Mouse (Mus musculus) retina, postnatal 7 days (tissue): Measurements from ENCODE around the gene Ube2h.
"Not testable (repeated sequence)": the region's sequence is repeated elsewhere in the genome, so short reads cannot be mapped to it uniquely, and the experiment has no call there.

Experiments used
- DNase-seq: peaks from one replicate; pipeline ENCODE4 v3.0.0-alpha.2; 2012; ENCODE audit warnings: low read depth, low spot score

The Ube2h gene

DNA sequence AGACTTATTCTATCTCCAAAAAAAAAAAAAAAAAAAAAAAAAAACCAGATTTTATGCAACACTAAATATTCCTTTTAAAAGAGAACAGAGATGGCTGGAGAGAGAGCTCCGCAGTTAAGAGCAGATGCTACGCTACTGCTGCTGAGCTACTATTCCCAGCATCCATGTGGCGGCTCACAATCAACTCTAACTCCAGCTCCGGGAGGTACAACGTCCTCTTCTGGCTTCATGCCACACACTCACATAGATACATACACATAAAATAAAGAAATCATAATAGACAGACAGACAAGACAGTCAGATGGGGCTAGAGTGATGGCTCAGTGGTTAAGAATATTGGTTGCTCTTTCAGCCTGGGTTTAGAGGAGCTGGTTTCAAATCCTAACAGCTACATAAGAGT is 58.9 kb downstream of the Ube2h start:
- DNase-seq: no peak

DNA sequence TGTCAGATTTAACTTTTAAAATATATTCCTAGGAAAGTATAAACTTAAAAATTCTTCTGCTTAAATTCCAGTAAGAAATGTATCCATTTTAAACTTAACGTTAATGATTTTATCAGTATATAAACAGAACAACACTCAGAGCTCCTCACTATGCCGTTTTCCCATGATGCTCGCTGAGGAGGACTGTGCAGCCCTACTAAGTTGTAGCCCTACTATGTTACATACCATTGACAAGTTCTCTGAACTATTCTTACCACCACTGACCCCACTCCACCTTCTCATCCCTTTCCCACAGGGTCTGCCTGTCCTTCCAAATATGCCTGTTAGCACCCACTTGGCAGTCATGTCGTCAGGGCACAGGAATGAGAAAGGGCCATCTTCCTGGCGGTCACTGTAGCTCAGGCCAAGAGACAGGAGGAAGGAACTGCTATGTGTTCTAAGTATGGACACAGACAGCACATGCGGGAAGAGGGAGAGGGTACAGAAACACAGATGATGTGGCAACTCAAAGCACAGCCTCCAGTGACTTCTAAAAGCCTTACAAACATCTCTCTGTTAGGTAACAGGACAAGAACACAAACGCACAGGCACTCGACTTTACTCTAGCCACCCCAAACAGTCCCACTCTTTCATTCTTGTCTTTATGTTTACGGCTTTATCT is 60.9 kb downstream of the Ube2h start:
- no peak for DNase-seq

DNA sequence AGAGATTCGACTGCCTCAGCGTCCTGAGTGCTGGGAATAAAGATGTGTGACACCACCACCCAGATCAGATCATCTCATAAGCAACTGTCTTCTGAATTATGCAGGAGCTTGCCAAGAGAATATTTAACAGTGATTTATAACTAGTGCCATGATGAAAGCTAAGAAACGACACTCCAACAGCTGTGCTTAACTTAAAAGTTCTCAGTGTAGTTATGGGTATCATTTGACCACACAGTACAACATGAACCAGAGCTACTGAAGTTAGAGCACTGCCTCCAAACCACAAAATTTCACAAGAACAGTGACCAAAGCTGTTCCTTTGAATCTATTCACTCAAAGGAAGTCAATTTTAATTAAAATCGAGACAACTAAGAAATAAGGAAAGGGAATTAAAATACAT is 61.4 kb downstream of the Ube2h start:
- DNase-seq: no peak

DNA sequence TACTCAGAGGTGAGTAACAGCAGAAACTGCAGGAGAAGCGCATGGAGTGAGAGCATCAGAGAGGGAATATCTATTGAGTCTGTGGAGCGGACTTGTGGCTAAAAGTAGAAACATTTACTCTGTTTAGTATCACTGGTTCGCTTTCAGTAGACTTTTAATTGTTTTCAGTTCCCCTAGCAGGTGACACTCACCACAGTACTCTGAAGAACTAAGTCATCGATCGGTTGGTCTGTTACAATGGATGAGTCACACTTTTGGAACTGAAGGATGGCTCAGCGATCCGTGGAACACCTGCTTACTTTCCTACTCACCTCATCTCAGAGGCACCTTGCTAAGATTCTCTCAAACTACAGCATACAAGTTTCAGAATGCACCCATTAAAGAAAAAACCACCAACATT is 64.2 kb downstream of the Ube2h start:
- DNase-seq: no peak

DNA sequence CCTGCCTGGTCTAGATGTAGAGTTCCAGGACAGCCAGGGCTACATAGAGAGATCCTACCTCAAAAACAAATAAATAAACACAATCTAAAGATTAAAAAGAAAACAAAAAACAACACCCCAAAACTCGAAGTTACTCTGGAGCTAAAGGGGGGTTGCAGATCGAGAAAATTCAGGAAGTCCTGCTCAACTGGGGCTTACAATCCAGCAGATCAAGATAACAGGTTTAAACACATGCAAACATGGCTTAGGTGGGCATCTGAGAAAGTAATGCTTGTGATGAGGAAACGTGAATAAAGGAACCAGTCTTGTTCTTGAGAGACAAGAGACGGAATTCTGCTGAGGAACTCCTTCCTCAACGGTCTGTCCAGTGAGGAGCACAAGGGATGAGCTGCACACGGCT is 65.1 kb downstream of the Ube2h start:
- DNase-seq: no peak

- DNase-seq: no peak
Observed at GRCm38 (mm10) chr6:30238079-30238478, 66.3 kb downstream of the Ube2h start.

DNA sequence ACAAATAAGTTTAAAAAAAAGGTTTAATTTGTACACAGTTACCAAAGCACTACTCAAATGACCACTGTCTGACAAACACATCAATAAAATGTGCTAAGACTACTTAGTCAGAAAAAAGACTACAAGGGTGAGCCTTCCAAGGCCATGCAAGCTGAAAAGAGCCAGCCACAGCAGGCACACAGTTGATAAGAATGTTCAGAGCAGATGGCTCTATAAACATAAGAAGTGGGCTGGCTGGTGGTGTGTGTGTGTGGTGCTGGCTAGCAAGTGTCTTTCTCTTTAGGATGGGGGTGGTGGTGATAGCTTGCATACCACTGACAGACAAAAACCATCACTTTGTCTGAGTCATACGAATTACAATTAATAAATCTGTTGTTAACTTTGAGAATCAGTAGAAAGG is 67.8 kb downstream of the Ube2h start:
- DNase-seq: no peak

- DNase-seq: no peak
Observed at GRCm38 (mm10) chr6:30231758-30232293, 72.5 kb downstream of the Ube2h start.

GRCm38 (mm10) chr6:30230246-30230645 is 74.1 kb downstream of the Ube2h start:
- no peak for DNase-seq

DNA sequence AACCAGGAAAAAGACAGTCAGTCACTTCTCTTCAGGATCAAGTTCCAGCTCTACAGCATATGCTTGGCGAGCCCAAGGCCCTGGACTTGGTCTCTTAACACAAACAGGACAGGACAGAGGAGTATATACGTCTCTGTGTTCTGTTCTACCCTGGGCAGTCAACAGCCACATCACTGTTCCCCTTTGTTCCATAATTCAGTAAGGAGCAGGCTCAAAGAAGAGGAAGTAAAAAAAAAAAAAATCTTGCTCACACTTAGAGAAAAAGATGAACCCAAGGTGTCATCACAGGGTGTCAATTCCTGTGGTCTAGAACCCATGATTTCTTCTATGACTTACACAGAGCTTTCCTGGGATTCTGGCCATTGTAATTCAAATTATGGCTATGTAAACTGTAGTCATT is 75.4 kb downstream of the Ube2h start:
- no peak for DNase-seq

GRCm38 (mm10) chr6:30228353-30228752 is 76.0 kb downstream of the Ube2h start:
- no peak for DNase-seq

- DNase-seq: no peak
Observed at GRCm38 (mm10) chr6:30226971-30227700, 77.2 kb downstream of the Ube2h start.

DNA sequence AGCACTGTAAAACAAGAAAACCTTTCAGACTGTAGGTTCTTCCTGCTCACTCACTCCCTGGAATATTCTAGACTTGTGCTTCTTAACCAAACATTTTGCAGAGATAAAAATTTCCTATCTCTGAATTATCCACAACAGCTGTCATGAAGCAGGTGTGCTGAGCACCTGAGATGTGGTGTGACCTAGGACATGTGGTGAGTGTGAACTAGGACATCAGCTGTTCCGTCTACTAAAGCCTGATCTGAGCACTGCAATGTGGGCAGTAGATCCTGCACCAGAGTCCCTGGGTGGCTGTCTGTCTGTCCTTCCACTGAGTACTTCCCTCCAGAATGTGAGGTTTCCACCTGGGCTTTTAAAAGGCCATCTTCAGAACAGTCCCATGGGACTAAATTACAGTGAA is 79.6 kb downstream of the Ube2h start:
- no peak for DNase-seq

GRCm38 (mm10) chr6:30222321-30222720 is 82.0 kb downstream of the Ube2h start:
- DNase-seq: no peak

DNA sequence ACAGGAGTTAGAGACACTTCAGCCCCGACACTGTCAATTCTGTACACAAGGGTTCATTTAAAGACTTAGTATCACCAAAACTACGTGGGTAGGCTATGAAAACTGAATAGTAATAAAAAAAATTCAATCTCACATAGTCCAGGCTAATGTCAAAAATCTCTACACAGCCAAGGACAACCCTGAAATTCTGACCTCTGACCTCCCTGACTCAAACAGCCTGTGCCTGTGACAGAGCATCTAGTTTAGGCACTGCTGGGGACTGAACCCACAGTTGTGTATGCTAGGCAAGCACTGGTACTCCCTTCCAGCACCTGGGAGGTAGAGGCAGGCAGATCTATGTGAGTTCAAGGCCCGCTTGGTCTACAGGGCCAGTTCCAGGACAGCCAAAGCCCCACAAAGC is 86.8 kb downstream of the Ube2h start:
- DNase-seq: no peak

GRCm38 (mm10) chr6:30212468-30212867 is 91.9 kb downstream of the Ube2h start:
- no peak for DNase-seq

DNA sequence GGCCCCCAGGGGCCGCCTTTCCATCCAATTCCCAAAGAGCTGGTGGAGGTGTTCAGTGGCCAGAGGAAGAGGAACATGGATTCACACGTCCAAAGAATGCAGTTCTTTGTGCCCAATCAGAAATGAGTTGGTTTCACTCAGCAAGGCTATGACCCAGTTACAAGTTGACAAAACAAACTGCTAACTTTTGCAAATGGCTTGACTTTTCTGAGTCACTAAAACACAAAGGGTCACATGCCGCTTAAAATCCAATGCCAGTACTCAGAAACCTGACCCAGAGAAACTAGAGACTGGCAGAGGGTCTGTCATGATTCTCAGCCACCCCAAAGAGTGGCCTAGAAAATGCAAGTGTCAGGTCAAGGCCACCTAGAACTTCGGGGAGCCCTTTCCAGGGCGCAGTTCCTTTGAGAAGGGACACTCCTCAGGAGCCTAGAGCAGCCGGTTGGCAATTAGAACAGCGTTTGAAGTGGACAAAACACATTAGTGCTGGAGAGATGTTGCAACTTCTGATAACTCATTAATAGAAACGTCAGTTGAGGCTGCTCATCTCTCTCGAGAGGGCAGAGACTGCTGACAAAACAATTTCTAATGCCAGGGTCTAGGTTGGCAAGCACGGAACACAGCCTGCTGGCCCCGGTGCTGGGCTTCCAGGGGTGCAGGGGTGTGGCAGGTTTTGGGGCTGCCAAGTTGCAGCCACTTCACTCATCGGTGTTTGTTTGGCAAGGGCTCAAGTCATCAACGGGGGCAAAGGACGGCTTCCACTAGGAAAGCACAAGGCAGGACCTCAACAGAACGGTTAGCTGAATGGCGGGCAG is 92.5 kb downstream of the Ube2h start:
- DNase-seq: no peak

- DNase-seq: peak; percentile 81
Observed at GRCm38 (mm10) chr6:30210788-30211187, 93.6 kb downstream of the Ube2h start.

DNA sequence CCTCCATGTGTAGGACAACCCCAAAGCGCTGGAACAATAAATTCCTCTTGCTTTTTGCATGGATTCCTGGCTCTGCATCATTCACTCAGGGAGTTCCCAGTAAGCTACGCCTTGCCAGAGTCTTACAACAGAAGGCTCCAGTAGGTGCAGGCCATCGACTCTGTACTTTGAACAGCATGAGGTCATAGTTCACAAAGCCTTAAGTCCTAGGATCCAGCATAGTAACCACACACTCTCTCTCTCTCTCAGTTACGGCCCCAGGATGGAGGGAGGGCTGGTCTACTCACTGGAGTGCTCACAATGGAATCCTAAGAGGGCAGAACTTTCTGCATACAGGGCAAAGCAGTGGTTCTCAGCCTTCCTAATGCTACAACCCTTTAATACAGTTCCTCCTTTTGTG is 95.5 kb downstream of the Ube2h start:
- no peak for DNase-seq

DNA sequence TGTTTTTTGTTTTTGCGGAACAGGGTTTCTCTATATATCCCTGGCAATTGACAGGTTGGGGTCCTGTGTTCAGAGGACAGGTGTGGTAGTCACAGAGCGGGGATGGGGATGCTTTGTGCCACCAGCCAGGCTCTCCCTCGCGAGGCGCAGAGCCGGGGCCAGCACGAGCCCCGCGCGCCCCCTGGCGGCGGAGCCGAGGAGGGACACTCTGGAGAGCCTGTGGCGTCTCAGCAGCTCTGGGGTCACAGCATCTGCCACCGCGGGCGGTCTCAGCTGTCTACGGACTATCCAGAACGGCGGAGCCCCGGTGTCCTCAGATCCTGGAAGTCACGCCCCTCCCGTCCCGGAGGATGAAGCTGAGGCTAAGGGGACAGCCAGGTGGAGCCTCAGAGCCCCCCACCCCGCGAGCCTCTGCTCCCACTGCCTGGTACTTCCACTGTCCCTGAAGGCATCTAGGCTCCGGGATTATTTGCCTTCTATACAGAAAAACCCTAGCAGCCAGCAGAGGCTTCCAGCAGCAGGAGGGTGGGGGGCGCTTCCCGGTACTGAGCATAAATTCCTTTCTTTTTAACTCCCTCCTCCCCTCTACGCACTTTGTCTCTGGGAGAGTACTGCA is 98.6 kb downstream of the Ube2h start:
- peak; percentile 76 for DNase-seq

DNA sequence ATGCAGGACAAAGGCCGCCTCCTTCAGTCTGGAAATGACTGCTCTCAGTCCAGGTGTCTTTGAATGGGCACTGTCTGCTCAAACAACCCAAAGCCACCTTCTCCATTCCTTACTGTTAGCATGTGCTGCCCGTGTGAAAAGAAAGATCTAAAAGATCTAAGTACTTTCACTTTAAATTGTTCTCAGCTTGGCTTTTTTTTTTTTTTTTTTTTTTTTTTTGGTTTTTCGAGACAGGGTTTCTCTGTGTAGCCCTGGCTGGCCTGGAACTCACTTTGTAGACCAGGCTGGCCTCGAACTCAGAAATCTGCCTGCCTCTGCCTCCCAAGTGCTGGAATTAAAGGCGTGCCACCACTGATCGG is 99.2 kb downstream of the Ube2h start:
- DNase-seq: not testable (repeated sequence)
